Mouse (Mus musculus): ENCODE data around the gene Tgfbr3.

DNA sequence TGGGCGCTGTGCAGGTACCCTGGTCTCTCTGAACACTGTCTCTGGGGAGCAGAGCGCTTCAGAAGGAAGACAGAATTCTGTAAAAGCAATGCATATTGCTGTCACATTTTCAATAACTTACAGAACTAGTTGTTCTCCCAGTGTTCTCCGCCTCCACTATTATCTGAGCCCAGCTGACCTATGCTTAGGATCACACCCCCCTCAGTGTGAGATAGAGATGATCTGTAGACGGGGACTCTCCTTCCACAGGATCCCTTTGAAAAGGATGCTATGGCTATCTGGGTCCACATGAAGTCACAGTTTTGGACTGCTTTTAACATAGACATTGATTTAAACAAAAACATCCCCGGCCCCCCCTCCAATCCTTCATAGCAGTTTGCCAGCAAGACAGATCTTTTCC, 148.1 kb downstream of the Tgfbr3 start:
- TF ChIP-seq CTCF (IDR thresholded peaks at IDR 0.05; ENCODE audit: borderline replicate concordance, insufficient read depth, low read length): no peak
- TF ChIP-seq POLR2A (IDR thresholded peaks at IDR 0.05; ENCODE audit: low read depth, low read length): no peak

Measured in embryonic fibroblast, embryonic 13.5 days (primary cell).